Mouse (Mus musculus) MEL (cell line): ENCODE measurements around the gene Pafah2.

Experiments
- CTCF ChIP-seq, 3 experiments: IDR thresholded peaks in 2 of 3; conservative IDR thresholded peaks in 1 of 3; 2 replicates each; pipeline ENCODE4 v1.5.1; 2011 to 2012; ENCODE audit warnings: low read length in 3 of 3, low read depth in 2 of 3, mild to moderate bottlenecking in 2 of 3, improper control_type of control experiment in 1 of 3, inconsistent platforms in 1 of 3, mixed read lengths in 1 of 3, moderate library complexity in 1 of 3; ENCODE audit not compliant: control insufficient read depth in 1 of 3, insufficient read depth in 1 of 3, poor library complexity in 1 of 3, severe bottlenecking in 1 of 3
- E2F4 ChIP-seq: IDR thresholded peaks from 2 replicates; pipeline ENCODE4 v1.6.1; 2011; ENCODE audit warnings: low read depth, low read length, improper control_type of control experiment, borderline replicate concordance
- EP300 ChIP-seq, 2 experiments: IDR thresholded peaks; 2 replicates each; pipeline ENCODE4 v1.6.1; 2011; ENCODE audit warnings: improper control_type of control experiment in 2 of 2, low read length in 2 of 2, low read depth in 1 of 2, mild to moderate bottlenecking in 1 of 2
- MAX ChIP-seq: IDR thresholded peaks from 2 replicates; pipeline ENCODE4 v1.6.1; 2011; ENCODE audit warnings: low read length, improper control_type of control experiment
- MEF2A ChIP-seq: IDR thresholded peaks from 2 replicates; pipeline ENCODE4 v1.6.1; 2014; ENCODE audit warnings: low read depth, mild to moderate bottlenecking, inconsistent platforms, low read length, improper control_type of control experiment; ENCODE audit not compliant: poor library complexity, insufficient replicate concordance, severe bottlenecking; ENCODE audit errors: extremely low read depth
- MYC ChIP-seq: IDR thresholded peaks from 2 replicates; pipeline ENCODE4 v1.6.1; 2011; ENCODE audit warnings: low read depth, mild to moderate bottlenecking, low read length, improper control_type of control experiment, moderate library complexity
- POLR2A ChIP-seq, 2 experiments: IDR thresholded peaks; 2 replicates each; pipeline ENCODE4 v1.6.1; 2011 to 2012; ENCODE audit warnings: low read length in 2 of 2, mild to moderate bottlenecking in 2 of 2, control low read depth in 1 of 2, improper control_type of control experiment in 1 of 2, low read depth in 1 of 2, moderate library complexity in 1 of 2; ENCODE audit not compliant: control insufficient read depth in 1 of 2, insufficient read depth in 1 of 2, poor library complexity in 1 of 2
- POLR2AphosphoS2 ChIP-seq: IDR thresholded peaks from 2 replicates; pipeline ENCODE4 v1.6.1; 2011; ENCODE audit warnings: low read length, improper control_type of control experiment
- USF2 ChIP-seq, 2 experiments: IDR thresholded peaks; 2 replicates each; pipeline ENCODE4 v1.6.1; 2011 to 2012; ENCODE audit warnings: improper control_type of control experiment in 2 of 2, low read length in 2 of 2, borderline replicate concordance in 1 of 2, inconsistent platforms in 1 of 2, low read depth in 1 of 2, mild to moderate bottlenecking in 1 of 2; ENCODE audit not compliant: insufficient read depth in 1 of 2
- ZC3H11A ChIP-seq: IDR thresholded peaks from 2 replicates; pipeline ENCODE4 v1.6.1; 2012; ENCODE audit warnings: low read depth, mild to moderate bottlenecking, inconsistent platforms, low read length, improper control_type of control experiment
- ZMIZ1 ChIP-seq: IDR thresholded peaks from 2 replicates; pipeline ENCODE4 v1.6.1; 2012; ENCODE audit warnings: low read depth, mild to moderate bottlenecking, inconsistent platforms, low read length, improper control_type of control experiment, moderate library complexity

DNA sequence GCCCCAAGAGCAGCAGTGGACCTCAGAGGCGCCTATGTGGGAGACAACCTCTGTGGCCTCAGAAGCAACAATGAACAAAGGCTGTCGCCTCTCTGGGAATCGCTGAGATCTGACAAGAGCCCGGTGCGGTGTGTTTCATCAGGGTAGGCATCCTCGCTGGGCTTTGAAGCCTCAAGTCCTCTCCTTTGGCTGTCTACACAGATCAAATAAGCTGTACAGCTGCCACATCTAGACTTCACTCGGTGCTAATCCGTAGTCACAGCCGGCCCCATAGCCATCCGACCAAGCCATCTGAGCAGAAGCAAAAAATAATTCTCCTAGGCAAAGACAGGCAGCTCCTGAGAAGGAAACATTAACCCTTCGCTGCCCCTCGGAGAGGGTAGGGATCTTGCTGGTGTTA lies 69.7 kb downstream of the Pafah2 start:
- no peak for TF ChIP-seq ZMIZ1
- TF ChIP-seq USF2 (IDR thresholded peaks at IDR 0.05; ENCODE audit: borderline replicate concordance in 1 of 2, insufficient read depth in 1 of 2, low read depth in 1 of 2, low read length in 2 of 2), result no peak
- no peak for TF ChIP-seq EP300 (IDR thresholded peaks at IDR 0.05; ENCODE audit: low read depth in 1 of 2, low read length in 2 of 2)
- TF ChIP-seq MEF2A, result no peak
- TF ChIP-seq MYC, result no peak
- TF ChIP-seq POLR2A (IDR thresholded peaks at IDR 0.05; ENCODE audit: control insufficient read depth in 1 of 2, insufficient read depth in 1 of 2, low read depth in 1 of 2, low read length in 2 of 2, poor library complexity in 1 of 2), result no peak
- TF ChIP-seq POLR2AphosphoS2, result no peak
- no peak for TF ChIP-seq MAX
- TF ChIP-seq CTCF (IDR thresholded peaks at IDR 0.05 in 2 of 3, conservative IDR thresholded peaks at IDR 0.05 in 1 of 3; ENCODE audit: control insufficient read depth in 1 of 3, insufficient read depth in 1 of 3, low read depth in 2 of 3, low read length in 3 of 3, poor library complexity in 1 of 3, severe bottlenecking in 1 of 3), result no peak
- no peak for TF ChIP-seq ZC3H11A
- no peak for TF ChIP-seq E2F4
